Mouse (Mus musculus): ENCODE data around the gene Cpt1b.

The Cpt1b gene

DNA sequence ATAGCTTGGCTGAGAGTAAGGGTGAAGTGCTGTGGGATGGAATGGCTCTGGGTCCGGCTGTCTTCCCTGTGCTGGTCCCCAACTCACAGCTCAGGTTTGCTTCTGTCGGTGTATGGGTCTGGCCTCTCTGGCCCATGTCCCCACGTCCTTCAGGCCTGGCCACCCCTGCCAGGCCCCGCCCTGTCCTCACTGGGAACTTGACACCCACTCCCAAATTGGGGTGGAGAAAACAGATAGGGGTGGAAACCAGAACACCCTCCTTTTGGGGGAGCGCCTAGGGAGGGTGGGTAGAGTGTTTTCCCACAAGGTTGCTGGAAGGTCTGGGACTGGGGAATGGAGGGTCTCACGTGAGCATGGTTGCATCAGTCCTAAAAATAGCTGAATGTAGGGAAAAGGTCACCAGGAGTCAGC is at the start of gene Cpt1b:
Cpt1b (minus strand) TSS at position 153 of the 411 bp plus-strand sequence.
- DNase-seq = peak; percentile 40

DNA sequence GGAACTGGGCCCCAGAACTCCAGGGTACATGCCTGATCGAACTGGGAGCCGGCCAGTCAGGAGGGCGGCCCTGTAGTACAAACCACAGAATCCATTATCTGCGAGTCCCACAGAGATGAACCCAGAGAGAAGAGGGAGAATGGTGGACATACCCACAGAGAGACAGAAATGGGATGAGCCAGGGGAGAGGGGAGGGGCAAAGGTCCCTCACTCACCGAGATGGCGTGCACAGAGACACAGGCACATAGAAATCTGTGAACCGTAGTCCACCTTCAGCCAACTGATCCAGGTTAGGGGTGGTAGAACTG is 49.6 kb upstream of the Cpt1b start:
- DNase-seq = no peak

GRCm38 (mm10) chr15:89474596-89475292 is 49.1 kb upstream of the Cpt1b start:
- DNase-seq = peak; percentile 73

GRCm38 (mm10) chr15:89473921-89474320 is 48.3 kb upstream of the Cpt1b start:
- peak; percentile 43 for DNase-seq

DNA sequence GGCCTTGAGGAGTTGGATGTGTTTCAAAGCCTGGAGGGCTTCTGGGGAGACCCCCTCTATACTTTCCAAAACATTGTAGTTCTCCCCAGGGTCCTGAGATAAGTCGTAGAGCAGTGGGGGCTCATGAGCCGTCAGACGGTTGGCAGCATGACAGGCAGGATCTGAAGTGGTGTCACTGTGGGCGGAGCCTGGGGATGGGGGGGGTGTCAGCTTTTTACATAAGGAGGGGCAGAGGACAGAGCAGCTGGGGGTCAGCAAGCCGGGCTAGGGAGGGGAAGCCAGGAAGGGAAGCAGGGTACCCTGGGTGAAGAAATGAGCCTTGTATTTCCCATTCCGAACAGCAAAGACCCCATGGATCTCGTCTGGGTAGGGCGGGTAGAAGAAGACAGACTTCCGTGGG is 47.7 kb upstream of the Cpt1b start:
- DNase-seq = no peak

DNA sequence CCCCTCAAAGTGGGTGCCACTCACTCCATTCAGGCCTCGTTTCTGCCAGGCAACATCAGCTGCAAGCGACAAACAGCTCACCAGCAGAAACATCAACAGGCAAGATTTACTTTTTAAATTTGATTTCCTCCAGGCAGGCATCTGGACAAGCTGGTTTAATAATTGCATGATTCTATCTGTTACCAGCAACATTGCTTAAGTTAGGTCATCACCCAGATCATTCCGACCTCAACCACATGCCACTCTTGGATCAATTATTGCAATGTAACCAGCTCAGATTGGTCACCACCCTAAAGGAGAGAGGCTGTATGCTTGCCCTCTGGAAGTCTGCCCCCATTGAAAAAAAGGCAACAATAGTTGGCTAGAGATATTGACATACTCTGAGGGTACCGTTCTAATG is 45.8 kb upstream of the Cpt1b start:
- no peak for DNase-seq

DNA sequence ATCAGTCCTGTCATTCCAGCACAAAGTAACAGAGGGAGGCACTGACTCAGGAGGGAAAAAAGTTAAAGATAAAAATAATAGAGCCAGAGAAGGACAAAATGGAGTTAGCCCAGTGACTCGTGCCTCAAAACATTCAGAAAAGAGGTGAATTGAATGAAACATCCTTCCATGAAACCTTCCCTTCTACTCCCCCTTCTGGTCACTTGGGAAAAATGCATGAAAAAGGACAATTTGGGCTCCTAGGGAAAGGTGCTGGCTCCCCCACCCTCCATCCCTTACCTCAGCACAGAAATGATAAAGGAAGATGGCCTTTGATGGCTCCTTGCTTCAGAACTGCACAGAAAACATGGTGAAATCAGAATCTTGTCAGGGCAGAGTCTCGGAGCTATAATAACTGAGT is 42.9 kb upstream of the Cpt1b start:
- DNase-seq = peak; percentile 57

DNA sequence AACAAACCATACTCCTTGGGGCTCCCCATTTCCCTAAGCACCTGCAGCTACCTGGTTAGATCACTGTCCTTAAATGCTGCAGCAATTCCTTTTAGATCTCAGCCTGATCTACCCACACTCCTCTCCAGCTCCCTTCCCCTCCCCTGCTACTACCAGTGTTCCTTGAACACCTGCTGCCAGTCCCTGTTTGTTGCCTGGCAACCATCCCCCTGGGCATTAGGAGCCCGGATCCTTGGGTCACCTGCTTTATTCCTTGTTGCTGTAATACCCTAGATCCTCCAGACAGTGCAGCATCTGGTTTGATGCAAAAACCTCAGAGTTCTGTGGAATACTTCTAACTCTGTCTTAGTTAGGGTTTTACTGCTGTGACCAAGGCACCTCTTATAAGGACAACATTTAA is 39.4 kb upstream of the Cpt1b start:
- peak; percentile 41 for DNase-seq

DNA sequence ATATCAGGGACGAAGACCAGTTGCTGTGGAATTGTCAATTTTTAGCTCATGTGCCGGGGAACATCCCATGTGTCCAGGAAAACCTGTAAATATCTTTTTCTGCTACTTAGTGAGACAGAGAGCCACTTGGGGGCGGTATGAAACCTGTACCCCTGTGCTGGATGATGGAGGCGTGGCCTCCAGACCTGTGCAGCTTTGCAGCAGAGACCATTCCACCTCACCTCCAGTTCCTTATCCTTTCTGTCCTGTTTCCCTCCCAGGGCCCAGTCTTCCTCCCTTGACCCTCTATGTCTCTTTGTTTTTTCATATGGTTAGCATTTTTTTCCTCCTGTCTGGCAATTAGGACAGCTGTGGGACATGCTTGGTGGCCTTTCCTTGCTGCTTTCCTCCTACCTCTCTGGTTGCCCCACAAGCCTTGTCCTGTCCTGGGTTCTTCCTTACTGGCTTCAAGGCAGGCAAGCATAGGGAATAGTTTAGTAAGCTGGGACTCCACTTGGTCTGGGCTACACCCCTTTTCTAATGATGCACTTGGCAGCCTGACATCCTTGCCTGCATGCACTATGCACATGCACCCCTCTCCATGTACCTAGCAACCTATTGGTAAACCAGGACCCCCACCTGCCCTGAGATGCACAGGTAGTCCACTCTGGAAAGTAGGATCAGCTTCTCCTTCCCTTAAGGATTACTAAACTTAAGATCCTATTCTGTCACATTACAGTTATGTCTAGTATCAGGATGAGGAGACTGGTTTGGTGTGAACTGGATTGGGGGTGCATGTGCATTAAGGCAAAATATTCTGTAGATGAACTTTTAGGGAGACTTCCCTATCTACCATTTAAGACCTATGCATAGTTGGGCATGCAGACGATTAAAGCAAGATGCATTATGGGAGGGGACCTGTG is 37.9 kb upstream of the Cpt1b start:
- peak; percentile 49 for DNase-seq

DNA sequence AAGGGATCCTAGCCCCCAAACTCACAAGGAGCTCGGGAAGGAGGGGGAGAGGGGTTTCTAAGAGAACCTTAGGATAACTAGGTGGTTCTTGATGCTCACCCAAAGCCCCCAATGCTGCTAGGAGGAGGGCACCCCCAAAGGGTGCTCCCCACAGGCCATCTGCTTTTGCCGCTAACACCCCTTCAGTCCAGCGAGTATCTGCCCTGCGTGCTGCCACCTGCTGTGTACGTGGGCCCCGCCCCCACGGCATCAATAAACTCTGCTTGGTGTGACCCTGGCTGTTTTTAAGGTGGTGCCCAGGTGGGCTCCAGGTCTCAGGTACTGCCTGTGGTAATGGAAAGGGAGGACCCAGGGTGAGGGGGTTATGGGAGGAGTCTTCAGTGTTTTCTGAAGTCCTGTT is 36.5 kb upstream of the Cpt1b start:
- peak; percentile 47 for DNase-seq

- peak; percentile 41 for DNase-seq
Measured at GRCm38 (mm10) chr15:89461321-89461720, 35.7 kb upstream of the Cpt1b start.

- peak; percentile 78 for DNase-seq
Measured at GRCm38 (mm10) chr15:89460298-89460697, 34.6 kb upstream of the Cpt1b start.

DNA sequence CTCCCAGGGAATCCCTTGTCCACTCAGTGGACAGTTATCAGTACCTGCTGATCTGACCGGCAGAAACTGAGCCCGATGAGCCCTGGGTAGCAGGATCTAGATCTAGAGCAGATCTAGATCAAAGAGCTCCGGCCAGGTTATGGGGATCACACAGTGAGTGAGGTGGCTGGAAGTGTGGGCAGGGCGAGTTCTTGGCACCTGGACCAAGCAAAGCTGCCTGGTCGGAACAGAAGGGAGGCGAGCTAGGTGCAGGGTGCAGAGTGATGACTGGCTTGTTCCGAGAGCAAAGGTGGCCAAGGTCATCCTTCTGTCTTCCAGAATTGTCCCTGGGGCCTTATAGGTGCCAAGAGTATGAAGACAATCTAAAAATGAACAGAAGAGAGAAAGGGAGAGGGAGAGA is 34.2 kb upstream of the Cpt1b start:
- DNase-seq = peak; percentile 67

DNA sequence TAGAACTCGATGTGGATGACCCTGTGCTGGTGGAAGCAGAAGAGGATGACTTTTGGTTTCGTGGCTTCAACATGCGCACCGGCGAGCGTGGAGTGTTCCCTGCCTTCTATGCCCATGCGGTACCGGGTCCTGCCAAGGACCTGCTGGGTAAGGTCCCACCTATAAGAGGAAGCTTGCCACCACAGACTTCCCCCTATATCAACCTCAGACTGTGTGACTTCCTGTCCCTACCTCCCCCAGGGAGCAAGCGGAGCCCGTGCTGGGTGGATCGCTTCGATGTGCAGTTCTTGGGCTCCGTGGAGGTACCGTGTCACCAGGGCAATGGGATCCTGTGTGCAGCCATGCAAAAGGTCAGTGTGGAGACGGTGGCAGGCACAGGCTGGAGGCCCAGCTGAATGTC is 33.3 kb upstream of the Cpt1b start:
- DNase-seq = peak; percentile 30

GRCm38 (mm10) chr15:89455642-89456041 is 30.0 kb upstream of the Cpt1b start:
- DNase-seq = peak; percentile 45

- DNase-seq = peak; percentile 61
Measured at GRCm38 (mm10) chr15:89454857-89455256, 29.2 kb upstream of the Cpt1b start.

DNA sequence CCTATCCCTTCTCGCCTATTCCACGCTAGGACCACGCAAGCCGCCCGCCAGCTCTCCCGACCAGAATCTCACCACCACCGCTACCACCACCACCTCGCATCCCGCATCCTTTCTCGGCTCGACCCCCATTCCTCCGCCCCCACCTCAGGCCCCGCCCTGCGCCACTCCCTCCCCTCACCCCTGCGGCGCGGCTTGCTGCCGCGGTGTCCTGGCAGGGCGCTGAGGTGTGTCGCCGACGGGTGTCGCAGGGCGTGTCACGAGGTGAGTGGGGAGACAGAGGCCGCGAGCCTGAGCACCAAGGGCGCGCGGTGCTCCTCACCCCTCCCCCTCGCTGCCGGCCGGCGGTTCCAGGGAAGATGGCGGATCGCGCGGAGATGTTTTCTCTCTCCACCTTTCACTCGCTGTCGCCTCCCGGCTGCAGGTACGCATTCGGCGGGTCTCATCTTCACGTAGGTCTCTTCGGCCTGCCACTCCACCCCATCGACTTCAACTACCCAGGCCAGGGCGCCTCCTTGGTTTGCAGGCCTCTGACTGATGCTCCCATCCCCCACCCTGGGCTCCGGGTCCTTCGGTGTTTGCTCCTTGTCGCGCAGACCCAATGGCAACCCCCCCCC is 28.3 kb upstream of the Cpt1b start, which contains the start of gene Mapk8ip2:
Mapk8ip2 (plus strand) TSS at position 49 of the 614 bp plus-strand sequence.
- DNase-seq = peak; percentile 86

- DNase-seq = peak; percentile 39
Measured at GRCm38 (mm10) chr15:89452906-89453864, 27.5 kb upstream of the Cpt1b start.

DNA sequence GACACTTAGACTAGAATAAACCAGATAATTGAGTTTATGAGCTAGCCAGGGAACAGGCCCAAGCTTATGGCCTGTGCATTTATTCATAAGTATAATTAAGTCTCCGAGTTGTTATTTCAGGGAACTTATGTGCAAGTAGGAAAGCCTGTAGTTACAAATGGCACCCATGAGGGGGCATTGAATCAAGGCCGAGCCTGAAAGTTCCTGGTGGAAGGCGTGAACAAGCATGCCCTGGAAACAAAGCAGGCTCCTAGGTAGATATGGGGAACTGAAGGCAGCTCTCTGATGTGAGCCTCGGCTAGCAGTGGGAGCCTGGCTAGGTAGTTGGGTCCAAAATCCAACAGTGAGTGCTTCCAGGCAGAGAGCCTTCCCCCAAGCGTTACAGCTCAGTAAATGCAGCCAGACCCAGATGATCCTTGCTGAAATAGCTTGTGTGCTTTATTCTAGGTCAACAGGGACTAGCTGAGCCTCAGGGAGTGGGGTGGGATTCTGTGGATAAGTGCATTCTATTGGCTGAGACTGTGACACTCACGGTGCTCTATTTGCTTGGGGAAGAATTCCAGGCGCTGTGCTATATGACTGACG is 16.9 kb upstream of the Cpt1b start:
- peak; percentile 47 for DNase-seq

DNA sequence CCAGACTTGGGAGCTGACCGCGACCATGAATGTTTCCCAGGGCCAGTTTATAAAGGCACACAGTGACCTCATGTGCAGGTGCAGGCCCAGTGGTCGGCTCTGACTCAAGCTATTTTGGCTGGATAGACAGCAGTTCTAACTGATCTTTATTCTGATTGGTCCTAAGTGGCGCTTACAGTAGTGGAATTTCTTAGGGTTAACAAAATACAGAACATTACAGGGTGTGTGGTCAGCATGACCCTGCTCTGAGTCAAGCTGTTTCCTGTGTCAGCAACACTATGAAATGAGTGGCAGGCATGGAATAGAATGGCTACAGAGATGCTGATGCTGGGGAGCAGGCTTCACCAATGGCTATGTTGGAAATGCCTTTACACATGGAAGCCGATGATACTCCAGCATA is 10.2 kb upstream of the Cpt1b start:
- DNase-seq = no peak

GRCm38 (mm10) chr15:89434136-89434535 is 8.5 kb upstream of the Cpt1b start:
- DNase-seq = peak; percentile 33

DNA sequence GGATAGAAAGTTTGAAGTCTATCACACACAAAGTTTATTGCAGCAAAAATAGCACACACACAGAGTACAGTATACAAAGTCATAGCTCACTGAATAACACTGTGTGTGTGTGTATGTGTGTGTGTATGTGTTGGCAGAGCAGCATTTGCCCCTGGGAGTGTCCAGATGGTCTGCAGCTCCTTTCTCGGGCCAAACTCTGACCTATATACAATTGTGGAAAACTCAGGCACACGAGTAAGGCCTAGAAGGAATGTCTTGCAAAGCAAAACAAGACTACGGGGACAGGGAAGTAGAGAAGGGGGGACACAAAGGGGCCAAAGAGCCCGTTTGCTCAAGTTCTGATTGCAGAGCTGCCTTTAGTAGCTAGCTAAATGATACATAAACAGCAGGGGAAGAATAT is 7.3 kb upstream of the Cpt1b start:
- peak; percentile 71 for DNase-seq

Data from cerebellum, adult 9-11 months (tissue).